Mouse (Mus musculus): ENCODE data around the gene Nfib. TPM values are rescaled to one million over a fixed set of nuclear protein-coding genes. Genes with fewer than 3 reads are reported as not detected.
A peak's percentile ranks its signal among the peaks of the same experiment; 100 is the strongest.
"Not testable (repeated sequence)": the region's sequence is repeated elsewhere in the genome, so short reads cannot be mapped to it uniquely, and the experiment has no call there.

The Nfib gene
- polyA plus RNA-seq, 1 experiment from 2014 or later, result 26.7 TPM

- Histone ChIP-seq H3K27me3 (ENCODE audit: insufficient read depth, low read length) (no peaks in the 10 kb centered on the region), H3K9ac (replicated peaks; ENCODE audit: low read length) (no peak overlapping the region), H3K27ac (ENCODE audit: low read length) (no peak overlapping the region), H3K4me1 (ENCODE audit: insufficient read depth, low read length) (peaks cover 10% of the 10 kb centered on the region; the same call in 1 of the 2 replicates), H3K4me2 (replicated peaks; ENCODE audit: low read depth, low read length) (no peak overlapping the region), H3K4me3 (ENCODE audit: low read length) (no peak overlapping the region), H3K9me3 (ENCODE audit: low read length) (no peaks in the 10 kb centered on the region), H3K36me3 (ENCODE audit: insufficient read depth, low read length) (no peaks in the 10 kb centered on the region)
- ATAC-seq (ENCODE audit: low FRiP score, low TSS enrichment), result no peak
- 83% methylated on average over 3 of the region's 3 CpGs for WGBS
These were observed 434.0 kb downstream of the Nfib start for GRCm38 (mm10) chr4:82271547-82271946.

GRCm38 (mm10) chr4:82267832-82268778, 437.4 kb downstream of the Nfib start:
- H3K9me3 ChIP-seq (ENCODE audit: low read length), result no peaks in the 10 kb centered on the region
- no peaks in the 10 kb centered on the region for H3K36me3 ChIP-seq (ENCODE audit: insufficient read depth, low read length)
- WGBS, result 38% methylated on average over 14 of the region's 14 CpGs
- H3K4me2 ChIP-seq (replicated peaks; ENCODE audit: low read depth, low read length), result no peak overlapping the region
- H3K9ac ChIP-seq (replicated peaks; ENCODE audit: low read length), result no peak overlapping the region
- H3K4me1 ChIP-seq (ENCODE audit: insufficient read depth, low read length), result peaks cover 19% of the 10 kb centered on the region; the same call in 1 of the 2 replicates
- no peak overlapping the region for H3K4me3 ChIP-seq (ENCODE audit: low read length)
- no peak overlapping the region for H3K27ac ChIP-seq (ENCODE audit: low read length)
- H3K27me3 ChIP-seq (ENCODE audit: insufficient read depth, low read length), result no peaks in the 10 kb centered on the region
- ATAC-seq (ENCODE audit: low FRiP score, low TSS enrichment), result no peak

- Histone ChIP-seq H3K4me1 (ENCODE audit: insufficient read depth, low read length) (peaks cover 19% of the 10 kb centered on the region; the same call in 1 of the 2 replicates), H3K27me3 (ENCODE audit: insufficient read depth, low read length) (no peaks in the 10 kb centered on the region), H3K9ac (replicated peaks; ENCODE audit: low read length) (no peak overlapping the region; the same call in 1 of the 2 replicates), H3K27ac (ENCODE audit: low read length) (peak overlapping the region; percentile 75), H3K36me3 (ENCODE audit: insufficient read depth, low read length) (no peaks in the 10 kb centered on the region), H3K4me2 (replicated peaks; ENCODE audit: low read depth, low read length) (peak overlapping the region; percentile 7; the same call in 1 of the 2 replicates), H3K9me3 (ENCODE audit: low read length) (no peaks in the 10 kb centered on the region), H3K4me3 (ENCODE audit: low read length) (no peak overlapping the region)
- no peak for ATAC-seq (ENCODE audit: low FRiP score, low TSS enrichment)
- 15% methylated on average over 4 of the region's 4 CpGs for WGBS
These were observed 439.4 kb downstream of the Nfib start for GRCm38 (mm10) chr4:82266066-82266619.

- not testable (repeated sequence) for ATAC-seq (ENCODE audit: low FRiP score, low TSS enrichment); H3K36me3 ChIP-seq (ENCODE audit: insufficient read depth, low read length); H3K27me3 ChIP-seq (ENCODE audit: insufficient read depth, low read length); H3K4me2 ChIP-seq (replicated peaks; ENCODE audit: low read depth, low read length); H3K4me1 ChIP-seq (ENCODE audit: insufficient read depth, low read length); H3K4me3 ChIP-seq (ENCODE audit: low read length); H3K9ac ChIP-seq (replicated peaks; ENCODE audit: low read length); H3K9me3 ChIP-seq (ENCODE audit: low read length); H3K27ac ChIP-seq (ENCODE audit: low read length)
- 93% methylated on average over 1 of the region's 1 CpGs for WGBS
These were observed 447.0 kb downstream of the Nfib start for GRCm38 (mm10) chr4:82258545-82258944.

GRCm38 (mm10) chr4:82252054-82252453, 453.5 kb downstream of the Nfib start:
- 77% methylated on average over 8 of the region's 8 CpGs for WGBS
- Histone ChIP-seq H3K36me3 (ENCODE audit: insufficient read depth, low read length) (no peaks in the 10 kb centered on the region), H3K4me2 (replicated peaks; ENCODE audit: low read depth, low read length) (no peak overlapping the region), H3K9me3 (ENCODE audit: low read length) (no peaks in the 10 kb centered on the region), H3K9ac (replicated peaks; ENCODE audit: low read length) (no peak overlapping the region), H3K4me1 (ENCODE audit: insufficient read depth, low read length) (peaks cover 20% of the 10 kb centered on the region), H3K4me3 (ENCODE audit: low read length) (no peak overlapping the region), H3K27me3 (ENCODE audit: insufficient read depth, low read length) (no peaks in the 10 kb centered on the region), H3K27ac (ENCODE audit: low read length) (no peak overlapping the region)
- ATAC-seq (ENCODE audit: low FRiP score, low TSS enrichment), result no peak

- H3K4me1 ChIP-seq (ENCODE audit: insufficient read depth, low read length), result peaks cover 20% of the 10 kb centered on the region
- WGBS, result 32% methylated on average over 5 of the region's 5 CpGs
- peak; percentile 87 for ATAC-seq (ENCODE audit: low FRiP score, low TSS enrichment)
- no peak overlapping the region for H3K4me3 ChIP-seq (ENCODE audit: low read length)
- H3K27ac ChIP-seq (ENCODE audit: low read length), result peak overlapping the region; percentile 87
- H3K36me3 ChIP-seq (ENCODE audit: insufficient read depth, low read length), result no peaks in the 10 kb centered on the region
- H3K9ac ChIP-seq (replicated peaks; ENCODE audit: low read length), result no peak overlapping the region
- no peaks in the 10 kb centered on the region for H3K9me3 ChIP-seq (ENCODE audit: low read length)
- H3K4me2 ChIP-seq (replicated peaks; ENCODE audit: low read depth, low read length), result no peak overlapping the region
- no peaks in the 10 kb centered on the region for H3K27me3 ChIP-seq (ENCODE audit: insufficient read depth, low read length)
These were observed 455.2 kb downstream of the Nfib start for GRCm38 (mm10) chr4:82250355-82250659.

- Histone ChIP-seq H3K4me3 (ENCODE audit: low read length) (no peak overlapping the region), H3K9ac (replicated peaks; ENCODE audit: low read length) (no peak overlapping the region), H3K27ac (ENCODE audit: low read length) (peak overlapping the region; percentile 87), H3K9me3 (ENCODE audit: low read length) (no peaks in the 10 kb centered on the region), H3K36me3 (ENCODE audit: insufficient read depth, low read length) (no peaks in the 10 kb centered on the region), H3K4me1 (ENCODE audit: insufficient read depth, low read length) (peaks cover 20% of the 10 kb centered on the region), H3K27me3 (ENCODE audit: insufficient read depth, low read length) (no peaks in the 10 kb centered on the region), H3K4me2 (replicated peaks; ENCODE audit: low read depth, low read length) (0 out of 2 replicates have a peak overlapping the region, but pooled peaks have one; percentile 7)
- 26% methylated on average over 11 of the region's 11 CpGs for WGBS
- ATAC-seq (ENCODE audit: low FRiP score, low TSS enrichment), result peak; percentile 79; the same call in 1 of the 2 replicates
These were observed 455.8 kb downstream of the Nfib start for GRCm38 (mm10) chr4:82249518-82250354.

- WGBS, result 85% methylated on average over 1 of the region's 1 CpGs
- peaks cover 20% of the 10 kb centered on the region for H3K4me1 ChIP-seq (ENCODE audit: insufficient read depth, low read length)
- no peak overlapping the region for H3K4me3 ChIP-seq (ENCODE audit: low read length)
- no peaks in the 10 kb centered on the region for H3K27me3 ChIP-seq (ENCODE audit: insufficient read depth, low read length)
- no peak for ATAC-seq (ENCODE audit: low FRiP score, low TSS enrichment)
- no peak overlapping the region for H3K9ac ChIP-seq (replicated peaks; ENCODE audit: low read length)
- no peaks in the 10 kb centered on the region for H3K36me3 ChIP-seq (ENCODE audit: insufficient read depth, low read length)
- H3K9me3 ChIP-seq (ENCODE audit: low read length), result 0 out of 2 replicates have a peak, but pooled peaks cover 3% of the 10 kb centered on the region
- H3K27ac ChIP-seq (ENCODE audit: low read length), result peak overlapping the region; percentile 87
- no peak overlapping the region for H3K4me2 ChIP-seq (replicated peaks; ENCODE audit: low read depth, low read length)
These were observed 456.6 kb downstream of the Nfib start for GRCm38 (mm10) chr4:82248961-82249360.

GRCm38 (mm10) chr4:82248031-82248430, 457.5 kb downstream of the Nfib start:
- H3K4me1 ChIP-seq (ENCODE audit: insufficient read depth, low read length), result peaks cover 20% of the 10 kb centered on the region
- H3K9ac ChIP-seq (replicated peaks; ENCODE audit: low read length), result no peak overlapping the region
- WGBS, result 78% methylated on average over 5 of the region's 5 CpGs
- no peak for ATAC-seq (ENCODE audit: low FRiP score, low TSS enrichment)
- no peak overlapping the region for H3K27ac ChIP-seq (ENCODE audit: low read length)
- H3K36me3 ChIP-seq (ENCODE audit: insufficient read depth, low read length), result no peaks in the 10 kb centered on the region
- H3K27me3 ChIP-seq (ENCODE audit: insufficient read depth, low read length), result no peaks in the 10 kb centered on the region
- H3K4me2 ChIP-seq (replicated peaks; ENCODE audit: low read depth, low read length), result no peak overlapping the region
- no peak overlapping the region for H3K4me3 ChIP-seq (ENCODE audit: low read length)
- 0 out of 2 replicates have a peak, but pooled peaks cover 3% of the 10 kb centered on the region for H3K9me3 ChIP-seq (ENCODE audit: low read length)

All from kidney, embryonic 16.5 days (tissue).